Mouse (Mus musculus): Measurements from ENCODE around the gene Prpf3.
"Not testable (repeated sequence)": the region's sequence is repeated elsewhere in the genome, so short reads cannot be mapped to it uniquely, and the experiment has no call there.

Prpf3 gene

GRCm38 (mm10) chr3:95863578-95863977, 7.9 kb upstream of the Prpf3 start:
- DNase-seq (ENCODE audit: low read depth, low spot score): no peak
- Histone ChIP-seq H3K36me3 (ENCODE audit: control insufficient read depth, insufficient read depth, low read length, poor library complexity, severe bottlenecking) (peaks cover 16% of the 10 kb centered on the region), H3K27me3 (ENCODE audit: control insufficient read depth, insufficient read depth, low read length, poor library complexity, severe bottlenecking) (no peaks in the 10 kb centered on the region)

- peak; percentile 93 for DNase-seq (ENCODE audit: low read depth, low spot score)
- 0 out of 2 replicates have a peak, but pooled peaks cover 9% of the 10 kb centered on the region for H3K36me3 ChIP-seq (ENCODE audit: control insufficient read depth, insufficient read depth, low read length, poor library complexity, severe bottlenecking)
- no peaks in the 10 kb centered on the region for H3K27me3 ChIP-seq (ENCODE audit: control insufficient read depth, insufficient read depth, low read length, poor library complexity, severe bottlenecking)
Observed at GRCm38 (mm10) chr3:95861796-95862195, 6.1 kb upstream of the Prpf3 start.

GRCm38 (mm10) chr3:95861216-95861615, 5.5 kb upstream of the Prpf3 start:
- Histone ChIP-seq H3K27me3 (ENCODE audit: control insufficient read depth, insufficient read depth, low read length, poor library complexity, severe bottlenecking) (no peaks in the 10 kb centered on the region), H3K36me3 (ENCODE audit: control insufficient read depth, insufficient read depth, low read length, poor library complexity, severe bottlenecking) (0 out of 2 replicates have a peak, but pooled peaks cover 9% of the 10 kb centered on the region)
- DNase-seq (ENCODE audit: low read depth, low spot score): peak; percentile 68

GRCm38 (mm10) chr3:95860323-95860722, 4.6 kb upstream of the Prpf3 start:
- no peaks in the 10 kb centered on the region for H3K27me3 ChIP-seq (ENCODE audit: control insufficient read depth, insufficient read depth, low read length, poor library complexity, severe bottlenecking)
- 0 out of 2 replicates have a peak, but pooled peaks cover 9% of the 10 kb centered on the region for H3K36me3 ChIP-seq (ENCODE audit: control insufficient read depth, insufficient read depth, low read length, poor library complexity, severe bottlenecking)
- DNase-seq (ENCODE audit: low read depth, low spot score): peak; percentile 51

- H3K36me3 ChIP-seq (ENCODE audit: control insufficient read depth, insufficient read depth, low read length, poor library complexity, severe bottlenecking); DNase-seq (ENCODE audit: low read depth, low spot score); H3K27me3 ChIP-seq (ENCODE audit: control insufficient read depth, insufficient read depth, low read length, poor library complexity, severe bottlenecking): not testable (repeated sequence)
Observed at GRCm38 (mm10) chr3:95858278-95858677, 2.6 kb upstream of the Prpf3 start.

- not testable (repeated sequence) for DNase-seq (ENCODE audit: low read depth, low spot score); H3K27me3 ChIP-seq (ENCODE audit: control insufficient read depth, insufficient read depth, low read length, poor library complexity, severe bottlenecking); H3K36me3 ChIP-seq (ENCODE audit: control insufficient read depth, insufficient read depth, low read length, poor library complexity, severe bottlenecking)
Observed at GRCm38 (mm10) chr3:95857050-95857449, 1.4 kb upstream of the Prpf3 start.

- DNase-seq (ENCODE audit: low read depth, low spot score): no peak
- H3K36me3 ChIP-seq (ENCODE audit: control insufficient read depth, insufficient read depth, low read length, poor library complexity, severe bottlenecking): peaks cover 4% of the 10 kb centered on the region; the same call in 1 of the 2 replicates
- H3K27me3 ChIP-seq (ENCODE audit: control insufficient read depth, insufficient read depth, low read length, poor library complexity, severe bottlenecking): no peaks in the 10 kb centered on the region
Observed at GRCm38 (mm10) chr3:95856115-95856514, 430 bp upstream of the Prpf3 start.

- DNase-seq (ENCODE audit: low read depth, low spot score): no peak
- H3K36me3 ChIP-seq (ENCODE audit: control insufficient read depth, insufficient read depth, low read length, poor library complexity, severe bottlenecking): peaks cover 16% of the 10 kb centered on the region; the same call in 1 of the 2 replicates
- no peaks in the 10 kb centered on the region for H3K27me3 ChIP-seq (ENCODE audit: control insufficient read depth, insufficient read depth, low read length, poor library complexity, severe bottlenecking)
Observed at GRCm38 (mm10) chr3:95851317-95851716, 4.4 kb downstream of the Prpf3 start.

- no peak for DNase-seq (ENCODE audit: low read depth, low spot score)
- H3K27me3 ChIP-seq (ENCODE audit: control insufficient read depth, insufficient read depth, low read length, poor library complexity, severe bottlenecking): no peaks in the 10 kb centered on the region
- peaks cover 20% of the 10 kb centered on the region for H3K36me3 ChIP-seq (ENCODE audit: control insufficient read depth, insufficient read depth, low read length, poor library complexity, severe bottlenecking)
Observed at GRCm38 (mm10) chr3:95850611-95851010, 5.1 kb downstream of the Prpf3 start.

- peak; percentile 34 for DNase-seq (ENCODE audit: low read depth, low spot score)
Observed at GRCm38 (mm10) chr3:95842503-95843214, 13.0 kb downstream of the Prpf3 start.

GRCm38 (mm10) chr3:95839250-95839649, 16.4 kb downstream of the Prpf3 start:
- Histone ChIP-seq H3K27me3 (ENCODE audit: control insufficient read depth, insufficient read depth, low read length, poor library complexity, severe bottlenecking) (no peaks in the 10 kb centered on the region), H3K36me3 (ENCODE audit: control insufficient read depth, insufficient read depth, low read length, poor library complexity, severe bottlenecking) (peaks cover 21% of the 10 kb centered on the region)
- DNase-seq (ENCODE audit: low read depth, low spot score): no peak

More at GRCm38 (mm10) chr3:95842503-95843214, 13.0 kb downstream of the Prpf3 start:
- Histone ChIP-seq H3K36me3 (ENCODE audit: control insufficient read depth, insufficient read depth, low read length, poor library complexity, severe bottlenecking) (peaks cover 28% of the 10 kb centered on the region), H3K27me3 (ENCODE audit: control insufficient read depth, insufficient read depth, low read length, poor library complexity, severe bottlenecking) (no peaks in the 10 kb centered on the region)

- DNase-seq (ENCODE audit: low read depth, low spot score): no peak
- peaks cover 10% of the 10 kb centered on the region for H3K36me3 ChIP-seq (ENCODE audit: control insufficient read depth, insufficient read depth, low read length, poor library complexity, severe bottlenecking)
- no peaks in the 10 kb centered on the region for H3K27me3 ChIP-seq (ENCODE audit: control insufficient read depth, insufficient read depth, low read length, poor library complexity, severe bottlenecking)
Observed at GRCm38 (mm10) chr3:95829053-95829452, 26.6 kb downstream of the Prpf3 start.

- H3K36me3 ChIP-seq (ENCODE audit: control insufficient read depth, insufficient read depth, low read length, poor library complexity, severe bottlenecking): peaks cover 5% of the 10 kb centered on the region; the same call in 1 of the 2 replicates
- no peaks in the 10 kb centered on the region for H3K27me3 ChIP-seq (ENCODE audit: control insufficient read depth, insufficient read depth, low read length, poor library complexity, severe bottlenecking)
- no peak for DNase-seq (ENCODE audit: low read depth, low spot score)
Observed at GRCm38 (mm10) chr3:95826275-95826674, 29.4 kb downstream of the Prpf3 start.

- no peak for DNase-seq (ENCODE audit: low read depth, low spot score)
- Histone ChIP-seq H3K27me3 (ENCODE audit: control insufficient read depth, insufficient read depth, low read length, poor library complexity, severe bottlenecking) (no peaks in the 10 kb centered on the region), H3K36me3 (ENCODE audit: control insufficient read depth, insufficient read depth, low read length, poor library complexity, severe bottlenecking) (no peaks in the 10 kb centered on the region)
Observed at GRCm38 (mm10) chr3:95820046-95821010, 35.4 kb downstream of the Prpf3 start.

All from splenic B cell, adult 2 months (primary cell).